Mouse (Mus musculus): Measurements from ENCODE around the gene Zbtb17. TPM values are rescaled to one million over a fixed set of nuclear protein-coding genes. Genes with fewer than 3 reads are reported as not detected.
A peak's percentile ranks its signal among the peaks of the same experiment; 100 is the strongest.

Gene Zbtb17
- polyA plus RNA-seq, 1 experiment: 24.1 TPM

DNA sequence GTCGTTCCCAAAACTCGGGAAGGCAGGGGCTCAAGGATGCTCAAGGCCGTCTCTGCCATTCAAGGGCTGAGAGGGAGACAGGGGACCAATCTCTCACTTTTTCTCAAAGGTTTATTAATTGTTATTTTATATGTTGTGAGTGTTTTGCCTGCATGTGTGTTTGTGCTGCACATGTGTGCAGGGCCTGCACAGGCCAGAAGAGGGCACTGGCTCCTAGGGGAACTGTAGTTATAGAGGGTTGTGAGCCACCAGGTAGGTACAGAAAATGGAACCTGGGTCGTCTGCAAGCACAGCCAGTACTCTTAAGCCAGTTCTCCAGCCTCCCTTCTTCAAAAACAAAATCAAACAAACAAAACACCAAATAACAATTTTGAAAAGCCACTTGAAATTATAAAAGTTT, 44.2 kb downstream of the Zbtb17 start:
- Histone ChIP-seq H3K4me1 (ENCODE audit: control insufficient read depth, insufficient read depth, low read length) (no peaks in the 10 kb centered on the region), H3K4me3 (replicated peaks; ENCODE audit: control insufficient read depth, low read depth, low read length) (no peak overlapping the region), H3K27ac (ENCODE audit: control insufficient read depth, insufficient read depth, low read depth, low read length, poor library complexity) (no peak overlapping the region)
- TF ChIP-seq POLR2A (IDR thresholded peaks at IDR 0.05; ENCODE audit: borderline replicate concordance, control insufficient read depth, low read depth, low read length) (no peak), CTCF (IDR thresholded peaks at IDR 0.05; ENCODE audit: control insufficient read depth, insufficient read depth, low read length) (peak; percentile 65)
- 94% methylated on average over 4 of the region's 4 CpGs for WGBS

DNA sequence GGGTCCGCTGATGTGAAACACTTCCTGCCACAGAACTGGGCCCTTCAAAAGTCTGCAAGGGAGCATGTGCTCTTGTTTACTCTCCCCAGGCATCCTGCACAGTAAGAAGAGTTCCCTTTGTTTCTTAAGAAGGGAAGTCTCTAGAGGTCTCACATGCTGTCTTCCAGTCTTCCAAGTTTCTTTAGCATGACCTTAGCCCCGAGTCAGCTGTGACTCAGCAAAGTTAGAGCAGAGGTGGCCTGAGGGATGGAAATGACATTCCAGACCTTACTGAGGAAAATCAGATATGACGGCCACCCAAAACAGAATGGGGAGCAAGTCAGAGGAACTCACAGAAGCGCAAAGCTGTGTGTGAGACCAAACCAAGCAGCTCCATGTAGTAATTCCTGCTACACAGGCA, 56.2 kb downstream of the Zbtb17 start:
- no peaks in the 10 kb centered on the region; the same call in 1 of the 2 replicates for H3K4me1 ChIP-seq (ENCODE audit: control insufficient read depth, insufficient read depth, low read length)
- H3K27ac ChIP-seq (ENCODE audit: control insufficient read depth, insufficient read depth, low read depth, low read length, poor library complexity): no peak overlapping the region
- TF ChIP-seq CTCF (IDR thresholded peaks at IDR 0.05; ENCODE audit: control insufficient read depth, insufficient read depth, low read length) (no peak), POLR2A (IDR thresholded peaks at IDR 0.05; ENCODE audit: borderline replicate concordance, control insufficient read depth, low read depth, low read length) (no peak)
- 53% methylated on average over 4 of the region's 4 CpGs for WGBS
- no peak overlapping the region for H3K4me3 ChIP-seq (replicated peaks; ENCODE audit: control insufficient read depth, low read depth, low read length)

DNA sequence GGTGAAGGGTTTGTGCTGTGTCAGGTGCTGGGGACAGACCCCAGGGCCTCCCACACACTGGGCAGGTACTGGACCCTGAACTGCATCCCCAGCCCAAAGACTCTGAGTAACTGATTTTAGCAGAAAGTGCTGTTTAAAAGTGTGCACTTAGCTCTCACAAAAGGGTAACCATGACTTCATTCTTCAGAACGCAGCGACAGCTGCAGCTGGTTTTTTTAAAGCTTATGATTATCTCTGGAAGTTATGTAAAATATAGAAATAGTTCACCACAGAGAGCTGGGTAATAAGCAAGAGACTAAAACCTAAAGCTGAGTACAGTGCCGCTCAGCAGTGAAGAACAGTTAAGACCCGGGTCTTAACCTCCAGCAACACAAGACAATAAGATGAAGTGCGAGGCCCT, 56.6 kb downstream of the Zbtb17 start:
- Histone ChIP-seq H3K4me3 (replicated peaks; ENCODE audit: control insufficient read depth, low read depth, low read length) (no peak overlapping the region), H3K27ac (ENCODE audit: control insufficient read depth, insufficient read depth, low read depth, low read length, poor library complexity) (no peak overlapping the region), H3K4me1 (ENCODE audit: control insufficient read depth, insufficient read depth, low read length) (no peaks in the 10 kb centered on the region; the same call in 1 of the 2 replicates)
- no peak for TF ChIP-seq CTCF (IDR thresholded peaks at IDR 0.05; ENCODE audit: control insufficient read depth, insufficient read depth, low read length)
- TF ChIP-seq POLR2A (IDR thresholded peaks at IDR 0.05; ENCODE audit: borderline replicate concordance, control insufficient read depth, low read depth, low read length): no peak
- 81% methylated on average over 5 of the region's 5 CpGs for WGBS

DNA sequence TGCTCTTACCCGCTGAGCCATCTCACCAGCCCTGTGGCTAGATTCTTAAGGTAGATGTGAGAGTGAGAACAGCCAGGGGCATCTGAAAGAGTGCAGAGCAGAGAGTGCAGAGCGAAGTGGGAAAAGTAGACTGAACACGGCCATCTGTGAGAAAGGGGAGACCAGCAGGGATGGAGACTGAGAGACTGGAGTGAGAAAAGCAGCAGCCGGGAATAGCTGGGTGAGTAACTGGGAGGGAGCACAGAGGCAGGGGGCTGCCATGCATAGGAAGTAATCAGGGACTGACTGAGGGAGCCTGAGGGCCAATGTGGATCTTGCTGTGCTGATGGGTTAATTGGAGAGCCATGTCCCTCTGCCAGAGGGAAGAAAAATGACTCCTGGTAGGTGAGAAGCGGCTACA, 58.3 kb downstream of the Zbtb17 start:
- Histone ChIP-seq H3K27ac (ENCODE audit: control insufficient read depth, insufficient read depth, low read depth, low read length, poor library complexity) (no peak overlapping the region), H3K4me3 (replicated peaks; ENCODE audit: control insufficient read depth, low read depth, low read length) (no peak overlapping the region), H3K4me1 (ENCODE audit: control insufficient read depth, insufficient read depth, low read length) (peaks cover 1% of the 10 kb centered on the region; the same call in 1 of the 2 replicates)
- WGBS: 89% methylated on average over 5 of the region's 5 CpGs
- no peak for TF ChIP-seq POLR2A (IDR thresholded peaks at IDR 0.05; ENCODE audit: borderline replicate concordance, control insufficient read depth, low read depth, low read length)

DNA sequence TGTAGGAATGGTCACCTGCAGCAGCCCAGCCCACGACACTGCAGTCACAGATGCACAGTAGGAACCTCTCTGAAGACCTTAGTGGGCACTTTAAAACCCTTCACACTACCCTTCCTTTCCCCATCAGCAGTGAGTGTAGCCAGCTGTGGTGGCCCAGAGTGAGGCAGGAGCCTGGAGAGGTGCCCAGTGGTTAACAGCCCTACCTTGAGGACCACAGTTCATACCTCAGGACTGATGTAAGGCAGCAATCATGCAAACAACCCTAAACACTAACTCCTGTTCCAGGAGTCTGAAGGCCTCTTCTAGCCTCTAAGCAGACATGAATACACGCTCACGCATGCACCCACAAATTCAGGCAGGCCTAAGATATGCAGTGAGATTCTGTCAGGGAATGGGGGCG, 60.0 kb downstream of the Zbtb17 start:
- Histone ChIP-seq H3K27ac (ENCODE audit: control insufficient read depth, insufficient read depth, low read depth, low read length, poor library complexity) (no peak overlapping the region), H3K4me1 (ENCODE audit: control insufficient read depth, insufficient read depth, low read length) (peaks cover 1% of the 10 kb centered on the region; the same call in 1 of the 2 replicates), H3K4me3 (replicated peaks; ENCODE audit: control insufficient read depth, low read depth, low read length) (no peak overlapping the region)
- WGBS: 94% methylated on average over 4 of the region's 4 CpGs
- no peak for TF ChIP-seq CTCF (IDR thresholded peaks at IDR 0.05; ENCODE audit: control insufficient read depth, insufficient read depth, low read length)
- no peak for TF ChIP-seq POLR2A (IDR thresholded peaks at IDR 0.05; ENCODE audit: borderline replicate concordance, control insufficient read depth, low read depth, low read length)

DNA sequence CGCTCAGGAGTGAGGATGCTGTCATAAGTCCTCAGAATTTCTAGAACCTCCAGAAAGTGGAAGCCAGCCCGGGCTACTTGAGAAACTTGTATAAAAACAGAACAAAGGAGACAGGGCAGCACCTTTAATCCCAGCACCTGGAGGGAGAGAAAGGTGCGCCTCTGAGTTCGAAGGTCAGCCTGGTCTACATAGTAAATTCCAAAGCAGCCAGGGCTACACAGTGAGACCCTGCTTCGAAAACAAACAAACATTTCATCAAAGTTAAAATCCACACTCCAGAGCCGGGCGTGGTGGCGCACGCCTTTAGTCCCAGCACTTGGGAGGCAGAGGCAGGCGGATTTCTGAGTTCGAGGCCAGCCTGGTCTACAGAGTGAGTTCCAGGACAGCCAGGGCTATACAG, 61.4 kb downstream of the Zbtb17 start:
- Histone ChIP-seq H3K27ac (ENCODE audit: control insufficient read depth, insufficient read depth, low read depth, low read length, poor library complexity) (no peak overlapping the region; the same call in 1 of the 2 replicates), H3K4me1 (ENCODE audit: control insufficient read depth, insufficient read depth, low read length) (peaks cover 1% of the 10 kb centered on the region; the same call in 1 of the 2 replicates), H3K4me3 (replicated peaks; ENCODE audit: control insufficient read depth, low read depth, low read length) (no peak overlapping the region)
- WGBS: 88% methylated on average over 11 of the region's 11 CpGs
- no peak for TF ChIP-seq POLR2A (IDR thresholded peaks at IDR 0.05; ENCODE audit: borderline replicate concordance, control insufficient read depth, low read depth, low read length)
- TF ChIP-seq CTCF (IDR thresholded peaks at IDR 0.05; ENCODE audit: control insufficient read depth, insufficient read depth, low read length): no peak

DNA sequence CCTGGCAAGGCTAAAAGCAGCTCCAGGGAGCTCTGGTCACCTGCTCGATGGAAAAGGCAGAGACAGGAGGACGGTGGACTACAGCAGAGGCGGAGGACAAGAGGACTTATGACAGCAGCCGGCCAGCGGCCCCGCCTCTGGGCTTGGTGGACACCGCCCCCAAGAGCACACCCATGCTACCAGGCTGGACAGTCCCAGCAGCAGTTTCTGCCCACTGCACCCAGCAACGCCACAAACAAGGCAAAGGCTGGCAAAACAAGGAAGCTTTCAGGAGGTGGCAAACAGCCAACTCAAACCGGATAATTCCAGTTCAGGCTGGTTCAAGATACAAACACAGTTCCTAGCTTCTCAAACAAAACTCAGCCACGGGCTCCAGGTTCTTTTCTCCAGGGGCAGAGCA, 61.9 kb downstream of the Zbtb17 start:
- Histone ChIP-seq H3K4me1 (ENCODE audit: control insufficient read depth, insufficient read depth, low read length) (peaks cover 1% of the 10 kb centered on the region; the same call in 1 of the 2 replicates), H3K4me3 (replicated peaks; ENCODE audit: control insufficient read depth, low read depth, low read length) (no peak overlapping the region), H3K27ac (ENCODE audit: control insufficient read depth, insufficient read depth, low read depth, low read length, poor library complexity) (peak overlapping the region; percentile 25; the same call in 1 of the 2 replicates)
- whole genome bisulfite sequencing: 27% methylated on average over 10 of the region's 10 CpGs
- TF ChIP-seq POLR2A (IDR thresholded peaks at IDR 0.05; ENCODE audit: borderline replicate concordance, control insufficient read depth, low read depth, low read length) (no peak), CTCF (IDR thresholded peaks at IDR 0.05; ENCODE audit: control insufficient read depth, insufficient read depth, low read length) (no peak)

DNA sequence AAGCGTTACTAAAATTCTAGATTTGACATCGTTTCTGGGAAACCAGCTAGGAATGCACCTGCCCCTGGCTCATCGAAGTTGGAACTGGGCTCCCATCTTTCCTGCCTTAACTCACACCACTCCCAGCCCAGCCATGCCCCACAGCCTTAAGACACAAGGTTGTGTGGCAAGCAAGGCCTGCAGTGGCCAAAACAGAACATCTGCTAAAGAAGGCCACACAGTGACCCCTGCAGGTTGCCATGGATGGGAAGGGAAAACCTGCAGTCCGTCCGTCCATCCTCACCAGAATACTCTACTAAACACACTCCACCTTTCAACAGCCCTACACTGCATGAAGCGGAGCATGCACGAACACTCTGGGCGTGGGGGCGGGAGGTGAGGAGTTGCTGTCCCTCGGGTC, 62.4 kb downstream of the Zbtb17 start:
- TF ChIP-seq POLR2A (IDR thresholded peaks at IDR 0.05; ENCODE audit: borderline replicate concordance, control insufficient read depth, low read depth, low read length) (no peak), CTCF (IDR thresholded peaks at IDR 0.05; ENCODE audit: control insufficient read depth, insufficient read depth, low read length) (peak; percentile 37; the same call in 1 of the 2 replicates)
- no peak overlapping the region for H3K4me3 ChIP-seq (replicated peaks; ENCODE audit: control insufficient read depth, low read depth, low read length)
- peaks cover 1% of the 10 kb centered on the region; the same call in 1 of the 2 replicates for H3K4me1 ChIP-seq (ENCODE audit: control insufficient read depth, insufficient read depth, low read length)
- 70% methylated on average over 10 of the region's 10 CpGs for WGBS
- H3K27ac ChIP-seq (ENCODE audit: control insufficient read depth, insufficient read depth, low read depth, low read length, poor library complexity): peak overlapping the region; percentile 23

DNA sequence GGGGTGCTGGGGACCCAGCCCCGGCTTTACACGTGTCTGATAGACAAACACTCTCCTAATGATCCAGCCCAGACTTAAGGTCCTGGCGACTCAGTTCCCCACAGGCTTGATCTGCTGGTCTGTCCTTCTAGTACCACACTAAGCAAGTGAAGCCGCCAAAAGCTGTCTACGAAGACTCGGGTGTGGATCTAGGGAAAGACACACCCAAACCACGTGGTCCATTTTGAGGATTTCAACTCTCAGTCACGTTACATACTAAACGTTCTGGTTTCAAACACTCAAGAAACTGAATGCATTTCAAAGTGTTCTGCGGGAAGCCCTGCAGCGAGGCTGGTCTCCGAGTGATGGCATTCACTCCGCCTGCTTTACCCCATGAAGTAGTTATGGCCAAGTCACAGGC, 66.0 kb downstream of the Zbtb17 start:
- H3K27ac ChIP-seq (ENCODE audit: control insufficient read depth, insufficient read depth, low read depth, low read length, poor library complexity): no peak overlapping the region
- TF ChIP-seq POLR2A (IDR thresholded peaks at IDR 0.05; ENCODE audit: borderline replicate concordance, control insufficient read depth, low read depth, low read length) (no peak), CTCF (IDR thresholded peaks at IDR 0.05; ENCODE audit: control insufficient read depth, insufficient read depth, low read length) (no peak)
- peaks cover 3% of the 10 kb centered on the region for H3K4me1 ChIP-seq (ENCODE audit: control insufficient read depth, insufficient read depth, low read length)
- 76% methylated on average over 13 of the region's 13 CpGs for WGBS
- no peak overlapping the region for H3K4me3 ChIP-seq (replicated peaks; ENCODE audit: control insufficient read depth, low read depth, low read length)
